Mouse (Mus musculus) adrenal gland, adult (tissue): ENCODE results near the gene Gm49395.
A peak's percentile ranks its signal among the peaks of the same experiment; 100 is the strongest.

Source experiments
- DNase-seq, 2 experiments: peaks; one replicate each; pipeline ENCODE4 v3.0.0; 2022 to 2023; ENCODE audit warnings: low spot score in 1 of 2; ENCODE audit not compliant: inconsistent age in 2 of 2

The Gm49395 gene

DNA sequence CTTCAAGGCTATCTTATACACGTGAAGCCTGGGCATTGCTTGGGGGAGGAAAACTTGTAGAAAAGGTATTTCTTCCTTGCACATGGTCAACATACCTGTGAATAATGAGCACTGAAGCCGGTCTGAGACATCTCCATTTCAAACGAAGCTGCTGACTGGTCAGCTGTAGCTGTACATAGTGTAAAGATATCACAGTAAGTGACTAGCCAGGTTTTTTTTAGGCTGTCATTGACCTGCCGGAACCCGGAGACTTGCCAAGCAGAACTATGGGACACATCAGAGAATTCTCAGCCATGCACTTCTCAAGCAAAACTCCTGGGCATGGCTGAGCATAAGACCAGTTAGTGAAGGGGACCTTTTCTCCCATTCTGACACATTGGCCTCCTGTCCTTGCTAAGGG is 99.6 kb downstream of the Gm49395 start:
- DNase-seq, result no peak

DNA sequence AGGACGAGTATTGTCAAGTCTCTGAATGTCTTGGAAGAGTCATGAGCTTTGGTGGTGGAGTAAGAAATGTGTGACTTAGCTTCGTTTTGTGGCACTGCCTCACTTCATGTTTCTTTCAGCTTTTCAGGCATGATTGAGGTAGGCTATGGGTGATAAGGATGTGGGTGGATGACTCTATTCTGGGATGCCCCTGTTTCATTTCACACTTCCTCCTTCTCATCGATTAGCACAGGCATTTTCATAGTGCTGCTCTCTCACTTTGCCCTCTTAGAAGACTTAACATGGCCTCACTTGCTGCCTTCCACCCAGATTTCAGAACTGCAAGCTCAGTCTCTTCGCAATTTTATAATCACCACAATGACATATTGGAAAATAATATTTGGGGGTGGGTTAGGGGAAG is 102.1 kb downstream of the Gm49395 start:
- DNase-seq, result no peak

DNA sequence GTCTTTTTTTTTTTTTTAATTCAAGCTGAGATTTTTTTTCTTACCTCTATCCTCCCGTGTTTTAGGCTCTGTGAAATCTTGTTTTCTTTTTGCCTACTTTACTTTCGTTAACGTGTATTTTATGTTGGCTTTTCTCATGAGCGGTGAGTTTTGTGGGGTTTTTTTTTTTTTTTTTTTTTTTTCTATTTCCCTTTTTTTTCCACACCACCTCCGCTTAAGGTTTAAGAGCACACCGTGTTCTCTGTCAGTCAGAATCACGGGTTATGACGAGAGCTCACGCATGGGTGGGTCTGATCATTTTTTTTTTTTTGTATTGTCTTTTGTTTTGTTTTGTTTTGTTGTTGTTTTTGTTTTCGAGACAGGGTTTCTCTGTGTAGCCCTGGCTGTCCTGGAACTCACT is 103.6 kb downstream of the Gm49395 start:
- no peak for DNase-seq

DNA sequence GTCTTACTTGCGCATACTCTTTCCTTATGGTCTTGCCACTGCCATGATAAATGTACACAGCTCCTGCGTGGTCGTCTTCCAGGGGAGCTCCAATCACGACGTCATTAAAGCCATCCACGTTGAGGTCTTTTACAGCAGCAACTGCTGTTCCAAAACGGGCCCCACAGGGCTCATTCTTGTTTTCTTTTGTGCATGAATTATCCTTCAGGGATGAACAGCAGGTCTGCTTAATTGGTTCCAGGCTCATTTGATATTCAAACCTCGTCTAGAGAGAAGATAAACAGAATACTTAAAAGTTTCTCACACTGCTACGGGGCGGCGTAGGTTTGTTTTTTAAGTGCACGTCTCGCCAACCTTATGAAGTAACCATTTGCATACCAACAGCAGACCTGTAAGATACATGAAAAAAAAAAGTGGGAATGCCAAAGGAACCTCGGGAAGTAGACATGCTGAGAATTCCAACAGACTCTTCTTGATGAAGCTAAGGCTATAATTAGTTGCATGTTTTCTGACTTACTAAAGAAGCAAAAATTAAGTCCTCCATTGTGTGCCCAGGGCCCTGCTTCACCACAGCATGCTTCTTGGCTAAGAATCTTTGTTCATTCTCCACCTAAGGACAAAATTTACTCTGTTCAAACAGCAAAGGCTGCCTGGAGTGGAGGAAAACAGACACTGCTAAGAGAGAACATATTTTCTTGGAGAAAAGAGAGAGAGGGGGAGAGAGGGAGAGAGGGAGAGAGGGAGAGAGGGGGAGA is 109.3 kb downstream of the Gm49395 start:
- DNase-seq, result no peak

DNA sequence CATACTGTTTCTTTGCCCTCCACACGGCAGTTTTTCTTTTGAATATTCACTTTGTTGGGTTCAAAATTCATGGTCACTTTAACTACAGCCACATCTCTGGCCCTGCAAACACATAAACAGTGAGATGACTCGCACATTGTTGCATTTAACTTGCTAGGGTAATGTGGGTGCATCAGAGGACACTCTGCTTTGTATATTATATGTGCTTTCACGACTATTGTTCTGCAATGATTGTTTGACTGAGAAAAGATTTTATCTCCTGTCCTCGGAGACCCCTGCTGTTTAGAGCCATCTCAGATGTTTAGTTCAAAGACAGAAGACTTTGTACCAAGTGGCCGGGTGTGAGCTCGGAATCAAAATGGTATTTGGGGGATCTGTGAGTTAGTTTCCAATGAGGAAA is 114.1 kb downstream of the Gm49395 start:
- DNase-seq, result no peak

DNA sequence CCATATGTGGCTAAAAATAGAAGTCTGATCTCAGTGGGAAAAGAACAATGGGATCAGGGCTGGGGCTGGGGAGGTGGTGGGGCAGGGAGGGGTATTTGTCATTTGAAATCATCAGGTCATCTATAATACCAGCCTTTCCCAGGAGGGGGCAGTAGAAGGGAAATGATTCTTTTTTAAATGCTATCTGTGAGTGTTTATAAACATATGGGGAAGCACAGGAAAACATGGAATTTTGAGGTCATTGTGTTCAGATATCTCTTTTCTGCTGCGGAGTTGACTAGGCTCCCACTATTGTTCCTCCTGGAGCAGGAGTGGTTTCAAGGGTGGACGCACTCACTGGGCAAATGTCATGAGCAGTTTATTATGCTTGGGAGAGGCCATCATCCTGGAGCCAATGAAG is 114.6 kb downstream of the Gm49395 start:
- peak in 1 of 2 experiments; percentile 77 for DNase-seq
